Mouse (Mus musculus) gastrocnemius, postnatal 4 days (tissue): ENCODE results near the gene Dscam. TPM values are rescaled to one million over a fixed set of nuclear protein-coding genes. Genes with fewer than 3 reads are reported as not detected.

Experiments used
- DNase-seq, 2 experiments: peaks; one replicate each; pipeline ENCODE4 v3.0.0; 2021 to 2022; ENCODE audit warnings: low spot score in 2 of 2, mixed read lengths in 2 of 2
- total RNA-seq, 2 experiments: library from RNA; stranded (reverse); gene quantifications; 2 replicates each; pipeline ENCODE4 v1.2.3; 2021

Gene Dscam
- total RNA-seq, 2 experiments from 2014 or later: 0.15 to 0.16 TPM

- no peak for DNase-seq
Observed at GRCm38 (mm10) chr16:97024406-97024805, 146.1 kb downstream of the Dscam start.

GRCm38 (mm10) chr16:97021496-97021895 is 149.1 kb downstream of the Dscam start:
- no peak for DNase-seq

GRCm38 (mm10) chr16:97018304-97018703 is 152.2 kb downstream of the Dscam start:
- DNase-seq: no peak

- no peak for DNase-seq
Observed at GRCm38 (mm10) chr16:97017171-97017738, 153.3 kb downstream of the Dscam start.

- no peak for DNase-seq
Observed at GRCm38 (mm10) chr16:97016244-97016850, 154.2 kb downstream of the Dscam start.

- no peak for DNase-seq
Observed at GRCm38 (mm10) chr16:97014343-97014742, 156.2 kb downstream of the Dscam start.

- no peak for DNase-seq
Observed at GRCm38 (mm10) chr16:97009116-97010055, 161.2 kb downstream of the Dscam start.

GRCm38 (mm10) chr16:97007892-97008527 is 162.5 kb downstream of the Dscam start:
- DNase-seq: no peak

- DNase-seq: no peak
Observed at GRCm38 (mm10) chr16:97006854-97007182, 163.7 kb downstream of the Dscam start.

- no peak for DNase-seq
Observed at GRCm38 (mm10) chr16:97006041-97006853, 164.3 kb downstream of the Dscam start.

- no peak for DNase-seq
Observed at GRCm38 (mm10) chr16:97003965-97004364, 166.6 kb downstream of the Dscam start.

- no peak for DNase-seq
Observed at GRCm38 (mm10) chr16:97002837-97003236, 167.7 kb downstream of the Dscam start.

- no peak for DNase-seq
Observed at GRCm38 (mm10) chr16:97002189-97002588, 168.4 kb downstream of the Dscam start.

- peak; percentile 21 to 70 for DNase-seq
Observed at GRCm38 (mm10) chr16:96996854-96997253, 173.7 kb downstream of the Dscam start.

GRCm38 (mm10) chr16:96995858-96996257 is 174.7 kb downstream of the Dscam start:
- no peak for DNase-seq

- DNase-seq: no peak
Observed at GRCm38 (mm10) chr16:96987396-96987795, 183.2 kb downstream of the Dscam start.

GRCm38 (mm10) chr16:96973300-96973699 is 197.3 kb downstream of the Dscam start:
- DNase-seq: no peak

GRCm38 (mm10) chr16:96971768-96972167 is 198.8 kb downstream of the Dscam start:
- DNase-seq: no peak

- DNase-seq: no peak
Observed at GRCm38 (mm10) chr16:96970412-96970811, 200.1 kb downstream of the Dscam start.

GRCm38 (mm10) chr16:96969643-96970042 is 200.9 kb downstream of the Dscam start:
- no peak for DNase-seq
